Mouse (Mus musculus): Measurements from ENCODE around the gene Faap100. TPM values are rescaled to one million over a fixed set of nuclear protein-coding genes. Genes with fewer than 3 reads are reported as not detected.
A peak's percentile ranks its signal among the peaks of the same experiment; 100 is the strongest.
"Not testable (repeated sequence)": the region's sequence is repeated elsewhere in the genome, so short reads cannot be mapped to it uniquely, and the experiment has no call there.

Faap100 gene
- polyA plus RNA-seq (2017; shearing (Covaris generic)): 10 to 100 TPM; 15.9 to 23.1 (median 17.9) TPM

- peak; percentile 89 for ATAC-seq
Measured at GRCm38 (mm10) chr11:120378611-120379540, at the start of gene Faap100. Gene Faap100 (minus strand): TSS chr11:120378764.

GRCm38 (mm10) chr11:120426727-120427126 lies 48.2 kb upstream of the Faap100 start:
- ATAC-seq: no peak

GRCm38 (mm10) chr11:120423569-120424295 lies 45.2 kb upstream of the Faap100 start:
- no peak for ATAC-seq

GRCm38 (mm10) chr11:120422651-120423568 lies 44.3 kb upstream of the Faap100 start:
- ATAC-seq: no peak

- no peak for ATAC-seq
Measured at GRCm38 (mm10) chr11:120418592-120418991, 40.0 kb upstream of the Faap100 start.

GRCm38 (mm10) chr11:120417852-120418251 lies 39.3 kb upstream of the Faap100 start:
- ATAC-seq: no peak

GRCm38 (mm10) chr11:120413621-120414020 lies 35.1 kb upstream of the Faap100 start:
- not testable (repeated sequence) for ATAC-seq

- no peak for ATAC-seq
Measured at GRCm38 (mm10) chr11:120406445-120406844, 27.9 kb upstream of the Faap100 start.

- ATAC-seq: no peak
Measured at GRCm38 (mm10) chr11:120405867-120406266, 27.3 kb upstream of the Faap100 start.

GRCm38 (mm10) chr11:120404814-120405213 lies 26.2 kb upstream of the Faap100 start:
- no peak for ATAC-seq

- no peak for ATAC-seq
Measured at GRCm38 (mm10) chr11:120399319-120399718, 20.8 kb upstream of the Faap100 start.

GRCm38 (mm10) chr11:120397602-120398001 lies 19.0 kb upstream of the Faap100 start:
- no peak for ATAC-seq

GRCm38 (mm10) chr11:120395661-120396060 lies 17.1 kb upstream of the Faap100 start:
- ATAC-seq: no peak

- ATAC-seq: no peak
Measured at GRCm38 (mm10) chr11:120388580-120388979, 10.0 kb upstream of the Faap100 start.

- ATAC-seq: no peak
Measured at GRCm38 (mm10) chr11:120387157-120387556, 8.6 kb upstream of the Faap100 start.

GRCm38 (mm10) chr11:120386632-120387031 lies 8.1 kb upstream of the Faap100 start:
- no peak for ATAC-seq

- ATAC-seq: no peak
Measured at GRCm38 (mm10) chr11:120382509-120382908, 3.9 kb upstream of the Faap100 start.

GRCm38 (mm10) chr11:120381157-120381556 lies 2.6 kb upstream of the Faap100 start:
- ATAC-seq: no peak

- ATAC-seq: no peak
Measured at GRCm38 (mm10) chr11:120380271-120380670, 1.7 kb upstream of the Faap100 start.

- no peak for ATAC-seq
Measured at GRCm38 (mm10) chr11:120378031-120378610, 443 bp downstream of the Faap100 start.

- ATAC-seq: no peak
Measured at GRCm38 (mm10) chr11:120377337-120377736, 1.2 kb downstream of the Faap100 start.
